Mouse (Mus musculus) adrenal gland, postnatal 10 days (tissue): ENCODE data around the gene Ptgr2. TPM values are rescaled to one million over a fixed set of nuclear protein-coding genes. Genes with fewer than 3 reads are reported as not detected.
"Not testable (repeated sequence)": the region's sequence is repeated elsewhere in the genome, so short reads cannot be mapped to it uniquely, and the experiment has no call there.

Experiments used
- DNase-seq: peaks from one replicate; pipeline ENCODE4 v3.0.0; 2021; ENCODE audit warnings: mixed read lengths
- total RNA-seq, 2 experiments: library from RNA; stranded (reverse); gene quantifications; 2 replicates each; pipeline ENCODE4 v1.2.3; 2021

The Ptgr2 gene
- total RNA-seq, 2 experiments from 2014 or later = 141 to 155 TPM

GRCm38 (mm10) chr12:84304101-84304500 lies 19.1 kb downstream of the Ptgr2 start:
- no peak for DNase-seq

DNA sequence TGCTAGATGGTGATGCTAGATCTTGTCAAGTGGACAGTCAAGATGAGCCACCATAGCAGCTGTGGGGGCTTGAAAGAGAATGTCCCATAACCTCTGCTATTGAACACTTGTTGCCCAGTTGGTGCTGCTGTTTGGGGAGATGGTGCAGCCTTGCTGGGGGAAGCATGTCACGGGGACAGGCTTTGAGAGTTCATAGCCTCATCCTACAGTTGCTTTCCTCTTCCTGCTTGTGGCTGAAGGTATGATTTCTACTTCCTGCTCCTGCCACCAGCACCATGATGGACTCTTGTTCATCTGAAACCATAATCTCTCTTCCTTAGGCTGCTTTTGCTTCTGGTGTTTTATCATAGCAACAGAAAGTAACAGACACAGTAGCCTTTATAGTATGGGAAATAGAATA lies 19.5 kb downstream of the Ptgr2 start:
- no peak for DNase-seq

DNA sequence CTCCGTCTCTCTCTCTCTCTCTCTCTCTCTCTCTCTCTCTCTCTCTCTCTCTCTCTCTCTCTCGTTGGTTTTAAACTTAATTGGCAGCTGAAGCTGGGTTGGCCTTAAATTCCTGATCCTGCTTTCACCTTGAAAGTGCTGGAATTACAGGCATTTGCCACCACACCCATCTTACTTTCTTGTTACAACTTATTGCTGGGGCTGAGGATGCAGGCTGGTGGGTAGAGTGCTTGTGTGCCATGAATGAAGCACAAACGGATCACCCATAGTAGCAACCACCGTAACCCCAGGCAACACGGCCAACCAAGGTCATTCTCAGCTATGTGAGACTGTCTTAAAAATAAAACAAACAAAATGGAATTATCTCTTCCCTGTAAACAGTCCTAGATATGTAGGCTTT lies 26.3 kb downstream of the Ptgr2 start:
- DNase-seq = no peak

GRCm38 (mm10) chr12:84316006-84316405 lies 31.0 kb downstream of the Ptgr2 start:
- DNase-seq = peak; percentile 8

DNA sequence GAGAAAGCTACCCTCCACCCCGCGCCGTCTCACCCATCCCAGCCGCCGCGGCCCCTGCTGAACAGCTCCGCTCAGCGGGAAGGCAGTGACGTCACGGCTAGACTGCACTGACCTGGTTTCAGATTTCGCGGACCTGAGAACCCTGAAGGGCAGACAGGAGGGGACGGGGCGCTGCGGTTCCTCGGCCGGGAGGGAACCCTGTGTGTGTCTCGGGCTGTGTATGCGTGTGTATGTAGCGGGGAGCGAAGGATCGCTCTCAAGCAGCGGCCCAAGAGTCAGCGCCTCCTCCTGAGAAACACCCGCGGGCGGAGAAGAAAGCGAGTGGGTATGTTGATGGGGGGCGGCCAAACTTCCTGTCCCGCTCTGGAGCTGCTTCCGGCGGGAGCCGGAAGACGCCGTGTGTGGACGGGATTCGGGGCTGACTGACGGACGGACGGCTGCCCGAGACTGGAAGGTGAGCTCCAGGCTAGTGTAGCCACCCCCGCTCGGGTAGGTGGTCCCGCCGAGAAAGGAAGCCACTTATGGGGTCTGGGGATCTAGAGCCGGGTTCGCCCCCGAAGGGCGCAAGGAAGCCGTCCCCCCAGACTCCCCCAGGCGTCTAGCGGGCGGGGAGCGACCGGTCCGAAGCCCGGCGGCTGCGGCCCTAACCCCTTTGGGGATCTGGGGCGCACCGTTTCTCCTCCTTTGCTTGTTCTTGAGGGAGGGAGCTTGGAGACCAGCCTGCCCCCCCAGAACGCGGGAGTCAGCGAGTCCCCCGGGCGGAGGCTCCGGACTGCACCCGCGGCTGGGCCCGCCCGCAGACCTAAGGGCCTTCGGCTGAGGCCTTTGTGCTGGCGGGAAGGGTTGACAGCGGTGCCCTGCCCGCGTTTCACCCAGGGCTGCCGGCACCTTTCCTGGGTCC lies 31.9 kb downstream of the Ptgr2 start, which contains the start of gene Zfp410:
Zfp410 (plus strand) TSS at position 132 of the 901 bp plus-strand sequence.
- peak; percentile 91 for DNase-seq

GRCm38 (mm10) chr12:84327111-84327512 lies 42.1 kb downstream of the Ptgr2 start:
- peak; percentile 10 for DNase-seq

- DNase-seq = no peak
These were observed 52.1 kb downstream of the Ptgr2 start for GRCm38 (mm10) chr12:84336963-84337625.

- peak; percentile 66 for DNase-seq
These were observed 62.2 kb downstream of the Ptgr2 start for GRCm38 (mm10) chr12:84347192-84347591.

GRCm38 (mm10) chr12:84358699-84359098 lies 73.7 kb downstream of the Ptgr2 start:
- DNase-seq = not testable (repeated sequence)

DNA sequence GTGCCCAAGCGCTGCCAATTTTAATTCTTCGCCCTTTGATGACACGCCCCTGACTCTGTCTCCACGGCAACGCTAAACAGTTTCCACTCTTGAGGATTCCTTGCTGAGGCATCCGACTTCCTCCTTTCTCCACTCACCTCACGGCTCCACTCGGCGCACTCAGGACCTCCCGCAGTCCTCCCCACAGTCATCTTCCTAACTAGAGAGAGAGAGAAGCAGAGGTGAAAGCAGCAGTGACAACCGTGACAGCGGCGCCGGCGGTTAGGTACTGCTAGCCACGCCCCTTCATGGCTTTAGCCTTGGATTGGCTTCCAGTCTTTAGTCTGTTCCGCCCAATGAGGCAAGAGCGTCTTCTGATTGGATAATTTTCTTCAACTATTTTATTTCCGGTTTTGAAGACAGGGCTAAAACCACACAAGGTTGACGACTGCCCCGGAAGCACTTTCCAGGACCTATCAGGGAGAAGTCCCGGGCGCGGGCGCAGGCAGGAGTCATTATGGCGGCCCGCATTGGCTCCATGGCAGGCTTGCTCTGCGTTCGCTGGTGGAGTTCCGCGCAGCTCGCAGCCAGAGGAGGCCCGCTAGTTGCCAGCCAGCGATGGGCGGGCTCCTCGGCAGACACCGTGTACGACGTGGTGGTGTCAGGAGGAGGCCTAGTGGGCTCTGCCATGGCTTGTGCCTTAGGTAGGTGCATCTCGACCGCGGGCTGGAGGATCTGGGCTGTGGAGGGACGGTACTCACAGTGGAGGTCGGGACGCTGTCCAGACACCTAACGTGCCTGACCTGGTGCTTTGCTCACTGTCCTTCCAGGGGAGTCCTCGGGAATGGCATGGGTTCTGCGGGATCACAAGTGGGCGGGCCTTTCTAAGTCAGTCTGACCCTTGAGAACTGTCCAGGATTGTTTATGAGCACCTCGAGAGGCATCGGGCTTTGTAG lies 76.8 kb downstream of the Ptgr2 start, which contains the start of the genes Coq6 and Fam161b:
Coq6 (plus strand) TSS at position 103 of the 935 bp plus-strand sequence.
Fam161b (minus strand) TSS at position 279 of the 935 bp plus-strand sequence.
- peak; percentile 96 for DNase-seq

DNA sequence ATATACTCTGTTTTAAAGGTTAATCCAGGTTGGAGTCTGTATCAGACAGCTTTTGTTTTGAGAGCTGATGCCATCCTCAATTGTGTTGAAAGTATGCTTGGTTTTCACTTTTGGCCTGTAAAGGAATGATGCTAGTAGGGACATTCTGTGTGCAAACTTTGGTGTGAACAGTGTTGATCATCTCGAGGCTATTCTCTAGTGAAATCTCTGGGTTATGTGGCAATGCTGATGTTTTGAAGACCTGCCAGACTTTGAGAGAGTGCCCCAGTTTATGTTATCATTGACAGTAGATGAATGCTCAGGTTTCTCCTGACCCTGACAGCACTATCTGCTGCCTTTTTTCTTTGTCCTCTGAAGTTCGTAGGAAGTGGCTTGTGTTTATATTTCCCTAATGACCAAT lies 77.8 kb downstream of the Ptgr2 start:
- DNase-seq = peak; percentile 49

DNA sequence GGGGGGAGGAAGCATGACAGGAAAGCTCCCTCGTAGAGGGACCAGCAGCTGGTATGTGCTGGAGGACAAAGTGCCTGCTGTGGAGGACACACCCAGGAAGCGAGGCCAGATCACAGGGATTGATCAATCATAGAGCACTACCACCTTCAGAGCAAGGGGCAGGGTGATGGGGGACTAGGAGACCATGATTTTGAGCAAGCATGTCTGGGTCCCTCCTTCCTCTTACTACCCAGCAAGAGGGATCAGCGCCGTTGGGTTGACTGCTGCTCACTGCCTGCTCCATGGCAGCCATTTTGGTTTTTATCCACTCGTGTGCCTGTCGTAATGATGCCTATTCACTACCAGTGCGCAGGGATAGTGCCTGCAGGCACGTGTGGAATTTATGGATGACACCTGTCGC lies 79.3 kb downstream of the Ptgr2 start:
- DNase-seq = no peak

DNA sequence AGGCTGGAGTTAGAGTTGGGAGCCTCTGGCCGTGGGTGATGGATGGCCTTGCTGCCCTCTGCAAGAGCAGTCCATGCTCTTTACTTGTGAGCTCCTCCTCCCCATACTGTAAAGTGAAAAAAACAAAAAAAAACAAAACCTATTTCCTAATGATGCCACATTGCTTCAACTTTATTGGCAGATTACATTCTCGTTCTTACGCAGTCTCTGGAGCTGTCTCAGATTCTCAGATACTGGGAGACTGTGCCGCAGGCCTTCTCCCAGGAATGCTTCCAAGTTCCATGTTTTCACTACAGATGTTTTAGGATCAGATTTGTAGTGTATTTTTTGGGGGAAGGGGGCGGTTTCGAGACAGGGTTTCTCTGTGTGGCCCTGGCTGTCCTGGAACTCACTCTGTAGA lies 80.1 kb downstream of the Ptgr2 start:
- no peak for DNase-seq

Other genes with a start within 250 kb of the Ptgr2 start
- gene Acot4, start 246.9 kb upstream of the Ptgr2 start, total RNA-seq = 1 to 10 TPM; 6.2 to 7.8 TPM
- not detected for gene Gm49366, start 246.3 kb upstream of the Ptgr2 start, total RNA-seq
- 1 to 10 TPM; 2.5 to 3.4 TPM for gene Acot3, start 233.1 kb upstream of the Ptgr2 start, total RNA-seq
- under 1 TPM; 0.27 to 0.84 TPM for gene Acot5, start 215.9 kb upstream of the Ptgr2 start, total RNA-seq
- 1 to 10 TPM; 4.8 to 5.3 TPM for gene Acot6, start 184.6 kb upstream of the Ptgr2 start, total RNA-seq
- gene Dnal1, start 170.9 kb upstream of the Ptgr2 start, total RNA-seq = 10 to 100 TPM; 13.1 to 13.2 TPM
- under 1 TPM; 0.30 to 0.61 TPM for gene Pnma1, start 136.7 kb upstream of the Ptgr2 start, total RNA-seq
- 10 to 100 TPM; 19.2 to 24.9 TPM for gene Elmsan1, start 66.4 kb upstream of the Ptgr2 start, total RNA-seq
- 10 to 100 TPM; 38.2 to 48.8 TPM for gene Zfp410, start 31.6 kb downstream of the Ptgr2 start, total RNA-seq
- 100 to 1,000 TPM; 100 to 114 TPM for gene Coq6, start 76.4 kb downstream of the Ptgr2 start, total RNA-seq
- 1 to 10 TPM; 1.7 to 4.3 TPM for gene Fam161b, start 76.6 kb downstream of the Ptgr2 start, total RNA-seq
- 10 to 100 TPM; 66.3 to 74.5 TPM for gene Entpd5, start 123.8 kb downstream of the Ptgr2 start, total RNA-seq
- 1 to 10 TPM; 5.7 to 8.4 TPM for gene Bbof1, start 123.8 kb downstream of the Ptgr2 start, total RNA-seq
- 10 to 100 TPM; 13.9 to 14.7 TPM for gene Rnf113a2, start 132.0 kb downstream of the Ptgr2 start, total RNA-seq
- gene Aldh6a1, start 165.8 kb downstream of the Ptgr2 start, total RNA-seq = 100 to 1,000 TPM; 230 to 234 TPM
- gene Lin52, start 166.2 kb downstream of the Ptgr2 start, total RNA-seq = 10 to 100 TPM; 10.9 to 11.2 TPM